Mouse (Mus musculus): ENCODE results near the gene Stx4a.
"Not testable (repeated sequence)": the region's sequence is repeated elsewhere in the genome, so short reads cannot be mapped to it uniquely, and the experiment has no call there.

Stx4a gene

DNA sequence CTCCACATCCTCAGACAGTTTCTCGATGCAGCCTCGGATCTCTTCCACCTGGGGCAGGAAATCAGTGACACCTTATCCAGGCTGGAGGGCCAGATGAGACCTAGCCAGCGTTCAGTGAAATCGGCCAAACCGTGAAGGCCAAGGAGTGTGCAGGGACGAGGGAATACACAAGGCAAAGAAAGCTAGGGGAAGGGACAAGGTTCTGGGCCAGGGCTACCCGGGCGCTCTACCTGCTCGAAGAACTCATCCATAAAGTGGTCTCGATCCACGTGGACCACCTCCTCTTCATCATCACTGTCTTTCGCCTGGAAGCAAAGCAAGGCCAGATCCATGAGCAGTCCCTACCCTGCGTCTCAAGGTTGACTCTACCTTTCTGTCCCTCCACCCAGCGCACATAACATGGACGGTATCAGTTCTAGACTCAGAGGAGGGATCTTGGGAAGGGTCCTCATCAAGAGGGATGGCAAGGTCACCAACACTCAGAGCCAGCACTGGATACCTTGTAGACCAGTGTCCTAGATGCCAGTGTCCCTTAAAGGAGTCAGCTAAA, 8.9 kb upstream of the Stx4a start:
- no peak for DNase-seq (ENCODE audit: low read depth)

DNA sequence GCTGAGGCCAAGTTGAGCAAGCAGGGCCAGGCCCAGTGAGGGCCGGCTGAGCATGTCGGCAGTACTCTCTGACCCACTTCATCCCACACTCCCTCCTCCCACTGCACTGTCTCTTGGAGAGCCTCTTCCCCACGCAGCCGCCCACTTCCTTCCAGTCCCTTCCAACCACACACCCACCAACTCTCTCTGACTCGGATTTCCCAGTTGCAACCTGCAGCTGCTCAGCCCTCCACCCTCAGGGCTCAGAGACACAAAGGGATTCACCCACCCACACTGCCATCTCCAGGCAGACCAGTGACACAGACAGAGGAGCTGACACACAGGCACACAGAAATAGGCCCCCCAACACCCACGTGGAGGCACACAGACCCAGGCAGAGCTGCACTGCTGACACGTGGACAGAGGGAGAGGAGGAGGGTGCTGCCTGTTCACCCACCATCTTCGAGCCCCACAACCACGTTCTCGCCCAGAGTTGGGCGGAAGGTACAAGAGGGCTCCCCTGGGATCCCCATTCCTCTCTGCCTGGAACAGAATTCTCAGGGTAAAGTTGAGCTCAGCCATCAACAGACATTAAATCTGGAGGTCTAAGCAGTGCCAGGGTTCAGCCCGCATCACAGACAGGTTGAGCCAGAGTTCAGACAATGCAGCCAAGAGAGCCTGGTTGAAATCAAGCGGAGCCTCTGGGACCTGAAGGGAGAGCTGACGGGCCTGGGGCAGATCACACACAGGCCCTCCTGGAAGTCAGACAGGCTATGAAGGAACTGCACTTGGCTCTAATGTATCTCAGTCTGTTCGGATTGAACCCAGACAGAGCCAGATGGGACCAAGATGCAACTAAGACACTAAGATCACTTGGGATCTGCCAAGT, 7.9 kb upstream of the Stx4a start:
- peak; percentile 40 for DNase-seq (ENCODE audit: low read depth)

DNA sequence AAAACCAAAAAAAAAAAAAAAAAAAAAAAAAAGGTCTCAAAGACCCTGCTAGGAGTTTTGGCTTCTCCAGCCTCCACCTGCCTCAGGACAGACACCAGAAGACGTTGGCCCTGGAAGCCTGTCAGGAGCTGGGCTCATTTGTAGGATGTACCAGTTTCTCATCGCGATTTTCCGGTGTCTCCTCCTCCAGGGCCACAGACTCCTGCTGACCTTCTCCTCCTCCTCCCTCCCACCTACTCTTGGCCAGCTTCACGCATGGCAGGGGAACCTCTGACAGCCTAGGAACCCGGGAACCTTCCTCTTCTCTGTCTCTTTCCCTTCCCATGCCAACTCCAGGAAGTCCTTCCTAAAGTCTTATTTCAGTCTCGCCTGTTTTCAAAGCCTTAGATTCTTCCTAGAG, 7.0 kb upstream of the Stx4a start:
- DNase-seq (ENCODE audit: low read depth) = no peak

- no peak for DNase-seq (ENCODE audit: low read depth)
Observed at GRCm38 (mm10) chr7:127817776-127818175, 6.3 kb upstream of the Stx4a start.

DNA sequence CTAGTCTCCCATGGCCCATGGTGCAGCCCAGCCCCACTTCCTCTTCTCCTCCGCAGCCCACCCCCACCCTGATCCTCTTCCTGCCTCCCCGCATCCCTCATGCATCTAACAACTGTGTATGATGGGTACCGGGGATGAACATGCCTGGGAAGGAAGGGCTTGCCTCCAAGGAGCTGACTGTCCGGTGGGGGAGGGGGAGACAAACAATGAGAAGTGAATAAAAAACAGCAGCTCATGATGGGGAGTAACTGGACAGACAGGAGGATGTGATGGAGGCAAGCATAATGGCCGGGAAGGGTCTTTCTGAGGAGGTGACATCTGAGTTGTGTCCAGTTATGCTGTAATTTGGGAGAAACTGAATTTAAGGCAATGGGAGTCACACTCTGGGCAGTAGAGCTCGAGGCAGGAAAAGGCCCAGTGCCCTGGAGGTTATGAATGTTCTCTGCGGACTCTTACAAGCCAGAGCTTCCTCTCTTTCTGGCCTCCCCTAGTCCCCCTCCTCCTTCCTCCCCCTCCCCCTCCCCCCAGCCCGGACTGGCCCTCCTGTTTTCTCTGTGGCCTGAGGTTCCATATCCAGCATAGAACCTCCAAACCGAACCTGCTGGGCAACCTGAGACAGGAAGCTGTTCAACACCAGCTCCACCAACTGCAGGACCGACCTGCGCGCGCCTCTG, 3.1 kb upstream of the Stx4a start:
- no peak for DNase-seq (ENCODE audit: low read depth)

GRCm38 (mm10) chr7:127822494-127822893, 1.6 kb upstream of the Stx4a start:
- DNase-seq (ENCODE audit: low read depth) = no peak

DNA sequence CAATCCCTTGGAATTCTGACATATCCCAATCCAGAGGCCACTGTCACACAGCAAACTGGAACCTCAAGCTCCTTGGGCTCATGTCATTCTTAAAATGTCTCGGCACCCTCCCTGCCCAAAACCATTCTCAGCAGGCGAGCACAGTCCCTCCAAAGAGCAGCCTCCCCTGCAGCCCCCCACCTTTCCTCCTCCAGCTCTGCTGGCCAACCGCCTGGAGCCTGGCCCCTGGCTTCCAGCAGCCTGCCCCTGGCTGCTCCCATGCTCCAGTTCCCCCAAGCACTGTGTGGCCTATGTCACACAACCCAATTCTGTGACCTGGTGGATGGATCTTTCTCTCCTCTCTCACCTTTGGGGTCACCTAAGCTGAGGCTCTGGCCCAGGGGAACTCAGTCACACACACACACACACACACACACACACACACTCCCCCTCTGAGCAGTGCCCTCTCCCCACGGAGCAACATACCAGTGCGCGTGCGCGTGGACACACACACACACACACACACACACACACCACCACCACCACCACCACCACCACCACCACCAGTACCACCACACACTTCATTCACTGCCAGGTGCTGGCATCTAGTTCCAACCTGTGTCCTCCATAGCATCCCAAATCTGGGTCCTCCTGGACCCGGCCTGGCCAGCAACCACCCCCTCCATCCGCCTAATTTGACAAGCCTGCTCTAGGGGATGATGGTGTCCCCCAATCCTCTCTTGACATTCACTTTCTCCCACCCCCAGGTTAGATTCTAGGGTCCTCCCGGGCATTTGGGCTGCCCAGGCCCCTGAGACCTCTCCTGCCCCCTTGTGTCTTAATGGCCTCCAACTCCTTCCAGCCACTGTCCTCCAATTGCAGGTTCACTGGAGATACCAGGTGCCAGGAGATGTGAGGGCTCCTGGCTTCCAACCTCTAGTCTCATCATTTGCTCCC, 590 bp upstream of the Stx4a start:
- no peak for DNase-seq (ENCODE audit: low read depth)

DNA sequence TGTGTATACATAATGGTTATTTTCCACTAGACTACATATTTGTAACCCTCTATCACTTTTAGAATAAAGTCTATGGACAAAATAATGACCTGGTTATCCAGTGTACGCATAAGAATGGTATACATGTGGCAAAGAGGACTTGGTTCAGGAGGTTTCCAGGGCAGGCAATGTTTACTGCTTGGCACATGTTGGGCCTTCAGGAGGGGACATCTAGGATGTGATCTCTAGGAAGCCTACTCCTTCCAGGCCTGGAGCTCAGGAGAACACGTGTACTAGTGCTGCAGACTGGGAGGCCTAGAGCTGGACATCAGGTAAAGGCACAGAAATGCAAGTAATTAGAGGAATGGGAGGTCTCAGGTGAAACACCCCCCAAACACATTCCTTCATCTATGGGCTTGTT, 11.5 kb downstream of the Stx4a start:
- DNase-seq (ENCODE audit: low read depth) = no peak

GRCm38 (mm10) chr7:127837473-127837872, 13.4 kb downstream of the Stx4a start:
- DNase-seq (ENCODE audit: low read depth) = no peak

DNA sequence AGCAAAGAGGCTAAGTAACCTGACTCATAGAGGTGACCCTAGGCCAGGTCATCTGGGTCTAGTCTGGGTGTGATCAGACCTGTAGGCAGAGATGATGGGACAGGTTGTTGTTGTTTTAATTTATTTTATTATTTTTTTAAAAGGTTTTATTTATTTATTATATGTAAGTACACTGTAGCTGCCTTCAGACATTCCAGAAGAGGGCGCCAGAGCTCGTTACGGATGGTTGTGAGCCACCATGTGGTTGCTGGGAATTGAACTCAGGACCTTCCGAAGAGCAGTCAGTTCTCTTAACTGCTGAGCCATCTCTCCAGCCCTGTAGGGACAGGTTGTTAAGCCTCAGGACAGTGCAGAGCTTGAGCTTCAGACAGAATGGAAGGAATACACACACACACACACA, 13.8 kb downstream of the Stx4a start:
- not testable (repeated sequence) for DNase-seq (ENCODE audit: low read depth)

DNA sequence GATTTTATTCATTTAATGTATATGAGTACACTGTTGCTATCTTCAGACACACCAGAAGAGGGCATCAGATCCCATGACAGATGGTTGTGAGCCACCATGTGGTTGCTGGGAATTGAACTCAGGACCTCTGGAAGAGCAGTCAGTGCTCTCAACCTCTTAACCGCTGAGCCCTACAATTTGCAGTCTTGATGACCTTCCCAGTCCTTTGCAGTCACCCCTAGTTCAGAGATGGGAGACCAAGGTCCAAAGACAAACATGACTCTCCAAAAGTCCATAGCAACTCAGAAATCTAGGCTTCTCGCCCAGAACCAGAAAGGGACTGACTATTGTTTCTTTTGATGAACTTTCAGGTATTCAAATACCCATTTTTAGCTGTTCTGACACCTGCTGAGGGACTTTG, 15.9 kb downstream of the Stx4a start:
- DNase-seq (ENCODE audit: low read depth) = not testable (repeated sequence)

GRCm38 (mm10) chr7:127840886-127841285, 16.8 kb downstream of the Stx4a start:
- no peak for DNase-seq (ENCODE audit: low read depth)

DNA sequence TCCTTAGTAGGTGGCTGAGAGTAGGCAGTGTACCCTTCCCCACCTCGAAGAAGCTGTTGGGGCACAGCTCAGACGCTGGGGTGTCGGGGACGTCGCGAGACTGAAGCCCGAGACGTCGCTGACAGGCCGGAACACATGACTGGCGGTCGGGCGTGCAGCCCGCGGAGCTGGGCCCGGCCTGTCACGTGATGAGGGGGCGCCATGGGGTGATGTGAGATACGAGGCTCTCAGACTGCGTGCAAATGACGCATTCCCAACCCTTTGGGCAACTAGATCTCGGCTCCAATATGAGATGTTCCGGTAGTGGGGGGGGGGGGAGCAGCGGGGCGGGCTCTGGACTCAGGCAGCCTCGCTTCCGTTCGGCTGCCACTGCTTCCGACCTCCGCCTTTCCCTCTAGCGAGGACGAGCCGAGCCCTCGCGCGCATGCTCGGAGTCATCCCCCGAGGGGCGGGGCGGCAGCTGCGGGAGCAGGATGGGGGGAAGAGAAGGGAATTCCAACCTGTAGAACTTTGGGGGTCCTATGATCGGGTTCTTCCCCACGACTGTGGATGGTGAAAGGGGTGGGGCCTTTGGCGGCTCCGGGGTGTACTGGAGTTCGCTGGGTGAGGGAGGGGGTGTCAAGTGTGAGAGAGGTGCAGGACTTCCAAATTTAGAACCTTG, 17.4 kb downstream of the Stx4a start:
- peak; percentile 96 for DNase-seq (ENCODE audit: low read depth)

GRCm38 (mm10) chr7:127842001-127842718, 18.1 kb downstream of the Stx4a start:
- DNase-seq (ENCODE audit: low read depth) = peak; percentile 89

DNA sequence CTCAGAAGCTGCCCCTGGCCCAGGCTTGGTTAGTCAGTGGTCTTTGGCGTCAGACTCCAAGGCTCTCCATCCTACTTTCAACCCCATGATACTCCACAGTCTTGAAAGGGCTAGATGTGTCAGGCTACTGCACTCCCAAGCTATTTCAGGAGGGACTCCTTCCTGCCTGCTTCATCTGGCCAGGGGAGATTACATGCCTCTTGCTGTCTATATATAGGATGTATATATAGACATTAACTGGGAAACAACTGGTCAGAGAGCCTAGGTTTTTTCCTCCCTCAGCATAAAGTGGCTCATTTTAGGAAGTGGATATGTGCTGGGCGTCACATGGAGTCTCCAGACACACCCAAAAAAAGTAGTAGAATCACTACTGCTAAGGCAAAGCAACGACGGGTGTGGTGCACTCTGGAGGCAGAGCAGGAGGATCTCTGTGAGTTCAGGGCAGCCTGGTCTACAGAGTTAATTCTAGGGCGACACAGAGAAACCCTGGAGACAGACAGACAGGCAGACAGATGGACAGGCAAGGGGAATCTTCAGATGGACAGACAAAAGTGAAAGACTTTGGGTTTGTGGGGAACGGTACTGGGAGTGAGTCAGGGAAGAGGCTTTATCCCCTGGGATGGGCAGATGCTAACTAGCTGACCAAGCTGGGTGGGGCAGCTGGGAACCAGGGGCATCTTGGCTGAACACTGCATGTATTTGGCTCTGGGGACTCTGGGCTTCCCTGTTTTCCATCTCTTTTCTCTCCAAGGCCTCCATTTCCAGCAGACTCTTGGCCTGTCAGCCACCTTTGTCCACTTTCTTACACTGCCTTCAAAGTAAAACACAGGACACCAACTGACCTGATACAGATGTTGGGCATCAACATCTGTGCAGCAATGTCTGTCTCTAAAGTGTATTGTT, 26.1 kb downstream of the Stx4a start:
- peak; percentile 67 for DNase-seq (ENCODE audit: low read depth)

DNA sequence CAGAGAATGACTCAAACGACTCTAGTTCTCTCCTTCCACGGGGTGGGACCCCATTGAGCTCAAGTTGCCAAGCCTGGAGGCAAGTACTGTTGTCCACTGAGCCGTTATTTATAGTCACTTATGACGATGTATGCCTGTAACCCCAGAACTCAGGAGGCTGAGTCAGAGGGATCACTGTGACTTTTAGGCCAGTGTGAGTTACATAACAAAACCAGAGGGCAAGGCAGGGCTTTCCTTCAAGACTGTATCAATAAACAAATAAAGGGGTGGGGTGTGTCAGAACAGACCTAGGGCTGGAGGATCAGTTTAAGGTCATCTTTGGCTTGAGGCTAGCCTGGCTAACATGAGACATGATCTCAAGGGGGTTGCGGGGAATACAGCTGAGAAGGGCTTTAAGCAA, 26.8 kb downstream of the Stx4a start:
- DNase-seq (ENCODE audit: low read depth) = peak; percentile 86

- no peak for DNase-seq (ENCODE audit: low read depth)
Observed at GRCm38 (mm10) chr7:127858258-127858657, 34.2 kb downstream of the Stx4a start.

DNA sequence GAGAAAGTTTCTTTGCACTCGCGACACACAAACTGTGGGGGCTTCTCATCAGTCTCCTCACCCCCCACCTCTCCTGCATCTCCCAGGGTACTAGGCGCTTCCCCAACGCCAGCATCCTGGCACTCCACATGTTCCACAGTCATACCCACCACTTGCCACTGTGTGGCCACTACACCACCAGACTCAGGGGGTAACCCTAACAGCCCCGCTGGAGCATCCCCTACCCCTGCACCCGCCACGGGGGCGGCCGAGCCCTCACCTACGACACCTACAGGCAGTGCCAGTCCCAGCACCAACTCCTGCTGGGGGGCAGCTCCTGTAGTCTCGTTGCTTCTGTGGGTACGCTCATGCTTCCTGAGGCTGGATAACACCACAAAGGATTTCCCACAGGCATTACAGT, 42.3 kb downstream of the Stx4a start:
- no peak for DNase-seq (ENCODE audit: low read depth)

DNA sequence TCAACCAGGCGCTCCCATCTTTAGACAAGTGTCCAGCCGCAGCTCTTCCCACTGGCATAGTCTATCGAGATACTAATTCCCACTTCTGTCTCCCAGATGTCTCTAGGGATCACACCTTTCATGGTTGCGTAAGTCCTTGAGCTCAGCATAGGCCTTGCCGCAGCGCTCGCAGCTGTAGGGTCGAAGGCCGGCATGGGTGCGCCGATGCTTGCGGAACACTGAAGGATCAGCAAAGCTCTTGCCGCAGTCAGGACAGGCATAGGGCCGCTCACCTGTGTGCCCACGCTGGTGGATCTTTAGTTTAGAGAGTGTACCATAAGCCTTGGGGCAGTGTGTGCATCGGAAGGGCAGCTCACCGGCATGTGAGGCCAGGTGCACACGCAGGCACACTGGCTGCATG, 43.5 kb downstream of the Stx4a start:
- no peak for DNase-seq (ENCODE audit: low read depth)
